Mouse (Mus musculus) intestine, embryonic 14.5 days (tissue): ENCODE measurements around the gene Irs2. TPM values are rescaled to one million over a fixed set of nuclear protein-coding genes. Genes with fewer than 3 reads are reported as not detected.

ENCODE experiments used
- ATAC-seq: fragments of 200-750 bp; cut with Nextera tagmentation; replicated peaks from 2 replicates; pipeline ENCODE4 v1.8.0; 2017; ENCODE audit warnings: low read depth, moderate number of reproducible peaks, moderate TSS enrichment, moderate library complexity; ENCODE audit not compliant: low FRiP score, low TSS enrichment
- DNase-seq: peaks from one replicate; pipeline ENCODE4 v3.0.0-alpha.2; 2018; ENCODE audit warnings: low spot score
- H3K27ac ChIP-seq: fragments of 300-500 bp; sonication (generic); 2 replicates; pipeline ENCODE4 v1.5.1; 2014; ENCODE audit warnings: low read depth, mild to moderate bottlenecking, control low read depth
- H3K27me3 ChIP-seq: fragments of 300-500 bp; sonication (generic); replicated peaks from 2 replicates; pipeline ENCODE4 v1.6.1; 2014; ENCODE audit warnings: low read length, control low read depth; ENCODE audit not compliant: control insufficient read depth, insufficient read depth
- H3K36me3 ChIP-seq: fragments of 300-500 bp; sonication (generic); 2 replicates; pipeline ENCODE4 v1.6.1; 2014; ENCODE audit warnings: low read length, control low read depth; ENCODE audit not compliant: control insufficient read depth, insufficient read depth
- H3K4me1 ChIP-seq: fragments of 300-500 bp; sonication (generic); replicated peaks from 2 replicates; pipeline ENCODE4 v1.6.1; 2014; ENCODE audit warnings: low read length, control low read depth, mixed read lengths; ENCODE audit not compliant: control insufficient read depth, insufficient read depth
- H3K4me2 ChIP-seq: fragments of 300-500 bp; sonication (generic); 2 replicates; pipeline ENCODE4 v1.6.1; 2014; ENCODE audit warnings: low read length
- H3K4me3 ChIP-seq: fragments of 300-500 bp; sonication (generic); 2 replicates; pipeline ENCODE4 v1.5.1; 2014; ENCODE audit warnings: low read depth, low read length, control low read depth, mixed read lengths
- H3K9ac ChIP-seq: fragments of 300-500 bp; sonication (generic); 2 replicates; pipeline ENCODE4 v1.6.1; 2014; ENCODE audit warnings: mild to moderate bottlenecking, low read length
- H3K9me3 ChIP-seq: fragments of 300-500 bp; sonication (generic); 2 replicates; pipeline ENCODE4 v1.6.1; 2016; ENCODE audit warnings: low read length, control low read depth; ENCODE audit not compliant: control insufficient read depth
- WGBS: fragments of 180-500 bp; shearing (Covaris S2); extraction: QIAGEN DNeasy Blood & Tissue Kit; methylation state at CpG from one replicate; pipeline ENCODE4 v1.1.7; 2014; 5-methylcytosine and 5-hydroxymethylcytosine counted together
- polyA plus RNA-seq: library from polyadenylated mRNA; unstranded; fragments of >200 nt; fragmentation: Nextera tagmentation; extraction: Ambion mirVana; gene quantifications from 2 replicates; pipeline ENCODE4 v1.2.1, GENCODE M21; 2014

Irs2 gene
- polyA plus RNA-seq, result 4.5 and 5.5 TPM in 2 replicates

DNA sequence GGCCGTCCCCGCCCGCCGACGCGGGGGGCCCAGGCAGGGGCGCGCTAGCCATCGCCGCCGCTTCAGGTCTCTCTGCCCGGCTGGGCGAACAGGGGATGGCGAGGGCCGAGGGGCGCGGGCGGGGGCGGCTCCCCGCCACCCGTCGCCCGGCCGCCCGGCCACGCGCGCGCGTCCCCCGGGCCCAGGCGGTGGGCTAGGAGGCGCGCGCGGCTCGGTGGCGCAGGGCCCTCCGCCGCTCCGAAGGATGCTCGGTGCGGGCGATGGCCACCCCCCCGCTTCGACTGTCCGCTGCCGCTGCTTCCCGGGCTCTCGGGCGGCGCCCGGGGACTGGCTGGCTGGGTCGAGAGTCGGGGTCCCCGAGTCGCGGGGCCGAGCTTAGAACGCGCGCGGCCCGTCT, at the start of gene Irs2:
Gene Irs2 (minus strand): TSS at position 80 of the 397 bp plus-strand sequence.
- Histone ChIP-seq H3K9ac (peak within 1 kb of the TSS; percentile 94), H3K27ac (peak within 1 kb of the TSS; percentile 97), H3K4me2 (peak within 1 kb of the TSS; percentile 93), H3K4me1 (peaks cover 34% of the 10 kb centered on the region), H3K9me3 (no peaks in the 10 kb centered on the region), H3K4me3 (peak within 1 kb of the TSS; percentile 73), H3K36me3 (peaks cover 9% of the 10 kb centered on the region; the same call in 1 of the 2 replicates), H3K27me3 (no peaks in the 10 kb centered on the region)
- ATAC-seq (no peak; the same call in 1 of the 2 replicates), DNase-seq (no peak)
- WGBS, result under 1% methylated on average over 39 of the region's 64 CpGs

DNA sequence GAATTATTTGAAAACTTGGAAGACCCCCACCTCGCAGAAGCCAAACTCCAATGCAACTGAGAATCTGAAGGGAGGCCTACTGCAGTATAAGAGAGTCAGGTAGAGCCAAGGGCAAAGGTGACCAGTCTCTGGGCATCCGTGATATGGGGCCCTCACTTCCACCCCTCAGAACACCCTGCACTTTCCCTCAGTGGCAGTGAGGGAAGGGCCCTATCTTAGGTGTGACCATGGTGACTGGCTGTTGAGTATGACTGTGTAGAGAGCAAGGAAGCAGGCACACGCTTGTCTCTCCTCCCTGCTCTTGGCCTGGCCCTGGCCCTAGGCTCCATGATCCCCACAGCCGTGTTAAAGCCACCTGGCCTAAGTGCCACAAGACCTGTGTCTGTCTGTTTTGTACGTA, 48.4 kb upstream of the Irs2 start:
- H3K4me1 ChIP-seq, result peaks cover 12% of the 10 kb centered on the region; the same call in 1 of the 2 replicates
- H3K9ac ChIP-seq, result no peak overlapping the region
- no peak overlapping the region for H3K4me3 ChIP-seq
- ATAC-seq (no peak), DNase-seq (no peak)
- no peaks in the 10 kb centered on the region for H3K9me3 ChIP-seq
- WGBS, result 82% methylated on average over 5 of the region's 5 CpGs
- H3K4me2 ChIP-seq, result no peak overlapping the region
- H3K36me3 ChIP-seq, result no peaks in the 10 kb centered on the region
- peak overlapping the region; percentile 69; the same call in 1 of the 2 replicates for H3K27ac ChIP-seq
- no peaks in the 10 kb centered on the region for H3K27me3 ChIP-seq

- Histone ChIP-seq H3K9ac (no peak overlapping the region), H3K4me1 (peaks cover 12% of the 10 kb centered on the region; the same call in 1 of the 2 replicates), H3K27ac (peak overlapping the region; percentile 69), H3K4me3 (no peak overlapping the region), H3K9me3 (no peaks in the 10 kb centered on the region), H3K4me2 (no peak overlapping the region), H3K36me3 (no peaks in the 10 kb centered on the region), H3K27me3 (no peaks in the 10 kb centered on the region)
- ATAC-seq (peak; percentile 14; the same call in 1 of the 2 replicates), DNase-seq (no peak)
- 63% methylated on average over 8 of the region's 8 CpGs for WGBS
Measured at GRCm38 (mm10) chr8:11056175-11056563, 47.9 kb upstream of the Irs2 start.

GRCm38 (mm10) chr8:11055557-11056174, 47.4 kb upstream of the Irs2 start:
- no peak overlapping the region for H3K9ac ChIP-seq
- H3K36me3 ChIP-seq, result no peaks in the 10 kb centered on the region
- H3K27me3 ChIP-seq, result no peaks in the 10 kb centered on the region
- peak overlapping the region; percentile 69 for H3K27ac ChIP-seq
- peak; percentile 94 for ATAC-seq
- H3K4me2 ChIP-seq, result no peak overlapping the region
- 54% methylated on average over 16 of the region's 16 CpGs for WGBS
- H3K4me1 ChIP-seq, result peaks cover 12% of the 10 kb centered on the region; the same call in 1 of the 2 replicates
- H3K4me3 ChIP-seq, result no peak overlapping the region
- peak; percentile 69 for DNase-seq
- H3K9me3 ChIP-seq, result no peaks in the 10 kb centered on the region

GRCm38 (mm10) chr8:11049835-11050234, 41.6 kb upstream of the Irs2 start:
- Histone ChIP-seq H3K9ac (no peak overlapping the region), H3K27me3 (no peaks in the 10 kb centered on the region), H3K27ac (no peak overlapping the region), H3K4me1 (0 out of 2 replicates have a peak, but pooled peaks cover 7% of the 10 kb centered on the region), H3K9me3 (no peaks in the 10 kb centered on the region), H3K4me2 (no peak overlapping the region), H3K4me3 (no peak overlapping the region), H3K36me3 (no peaks in the 10 kb centered on the region)
- WGBS, result 76% methylated on average over 5 of the region's 5 CpGs
- ATAC-seq (no peak), DNase-seq (no peak)

- DNase-seq, result no peak
- H3K36me3 ChIP-seq, result no peaks in the 10 kb centered on the region
- H3K4me1 ChIP-seq, result no peaks in the 10 kb centered on the region
Measured at GRCm38 (mm10) chr8:11047812-11048211, 39.6 kb upstream of the Irs2 start.

DNA sequence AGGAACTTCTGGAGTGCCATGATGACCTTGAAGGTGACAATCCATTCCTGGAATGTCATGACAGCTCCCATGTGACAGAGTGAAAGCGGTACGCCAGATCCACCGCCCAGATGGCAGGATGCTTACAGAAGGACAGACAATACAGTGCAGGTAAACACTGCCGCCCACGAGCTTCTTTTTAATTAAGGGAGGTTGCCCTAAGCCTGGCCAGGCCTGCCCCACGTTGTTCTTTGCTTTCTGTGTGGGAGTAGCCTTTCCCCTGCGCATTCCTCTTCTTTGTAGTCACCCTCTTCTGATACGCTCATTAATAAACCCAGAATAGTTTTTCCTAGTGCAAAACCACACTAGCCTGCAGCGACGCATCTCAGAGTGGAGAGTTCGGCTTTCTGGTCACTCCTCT, 36.4 kb upstream of the Irs2 start:
- no peaks in the 10 kb centered on the region for H3K4me1 ChIP-seq
- no peak overlapping the region for H3K27ac ChIP-seq
- no peaks in the 10 kb centered on the region for H3K9me3 ChIP-seq
- H3K4me3 ChIP-seq, result no peak overlapping the region
- no peak overlapping the region for H3K9ac ChIP-seq
- no peak overlapping the region for H3K4me2 ChIP-seq
- 65% methylated on average over 11 of the region's 11 CpGs for WGBS
- ATAC-seq (no peak), DNase-seq (no peak)
- H3K36me3 ChIP-seq, result no peaks in the 10 kb centered on the region
- H3K27me3 ChIP-seq, result no peaks in the 10 kb centered on the region

More at GRCm38 (mm10) chr8:11047812-11048211, 39.6 kb upstream of the Irs2 start:
- Histone ChIP-seq H3K9ac (no peak overlapping the region), H3K4me3 (no peak overlapping the region), H3K27ac (no peak overlapping the region), H3K27me3 (no peaks in the 10 kb centered on the region), H3K4me2 (no peak overlapping the region), H3K9me3 (no peaks in the 10 kb centered on the region)
- WGBS, result 70% methylated on average over 1 of the region's 1 CpGs
- no peak for ATAC-seq

DNA sequence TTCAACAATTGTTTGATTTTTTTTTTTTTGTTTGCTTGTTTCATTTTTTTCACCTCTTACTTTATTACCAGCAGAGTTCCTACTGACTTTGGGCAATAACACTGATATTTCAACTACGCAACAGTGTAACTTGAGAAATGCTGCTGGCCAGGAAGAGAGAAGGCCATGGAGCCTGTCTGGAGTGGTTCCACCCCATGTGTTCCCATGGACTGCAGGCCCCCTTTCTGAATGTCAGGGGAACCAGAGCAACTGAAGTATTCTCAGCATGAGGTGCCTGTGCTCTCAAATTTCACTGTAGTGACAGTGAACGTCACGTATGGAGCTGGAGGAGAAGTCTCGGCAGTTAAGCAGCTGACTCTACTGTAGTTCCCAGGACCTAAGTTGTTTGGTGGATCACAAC, 35.3 kb upstream of the Irs2 start:
- Histone ChIP-seq H3K27ac (no peak overlapping the region), H3K4me1 (no peaks in the 10 kb centered on the region), H3K4me2 (no peak overlapping the region), H3K4me3 (no peak overlapping the region), H3K36me3 (no peaks in the 10 kb centered on the region), H3K9ac (no peak overlapping the region), H3K27me3 (no peaks in the 10 kb centered on the region), H3K9me3 (no peaks in the 10 kb centered on the region)
- no peak for ATAC-seq
- WGBS, result 78% methylated on average over 4 of the region's 4 CpGs
- DNase-seq, result no peak
